Mouse (Mus musculus): Measurements from ENCODE around the gene Enkur.

Gene Enkur

GRCm38 (mm10) chr2:21188610-21189009, 16.6 kb downstream of the Enkur start:
- peak; percentile 24 for DNase-seq (ENCODE audit: inconsistent ontology term)

- DNase-seq (ENCODE audit: inconsistent ontology term): peak; percentile 33
These were observed 17.6 kb downstream of the Enkur start for GRCm38 (mm10) chr2:21187576-21187975.

- peak; percentile 35 for DNase-seq (ENCODE audit: inconsistent ontology term)
These were observed 22.4 kb downstream of the Enkur start for GRCm38 (mm10) chr2:21182811-21183210.

GRCm38 (mm10) chr2:21179136-21179535, 26.0 kb downstream of the Enkur start:
- no peak for DNase-seq (ENCODE audit: inconsistent ontology term)

- no peak for DNase-seq (ENCODE audit: inconsistent ontology term)
These were observed 32.4 kb downstream of the Enkur start for GRCm38 (mm10) chr2:21172797-21173196.

GRCm38 (mm10) chr2:21167916-21168315, 37.2 kb downstream of the Enkur start:
- DNase-seq (ENCODE audit: inconsistent ontology term): no peak

- DNase-seq (ENCODE audit: inconsistent ontology term): no peak
These were observed 40.9 kb downstream of the Enkur start for GRCm38 (mm10) chr2:21164296-21164695.

GRCm38 (mm10) chr2:21153469-21153868, 51.7 kb downstream of the Enkur start:
- DNase-seq (ENCODE audit: inconsistent ontology term): no peak

- DNase-seq (ENCODE audit: inconsistent ontology term): no peak
These were observed 58.0 kb downstream of the Enkur start for GRCm38 (mm10) chr2:21147169-21147568.

GRCm38 (mm10) chr2:21146486-21146885, 58.7 kb downstream of the Enkur start:
- peak; percentile 17 for DNase-seq (ENCODE audit: inconsistent ontology term)

GRCm38 (mm10) chr2:21142616-21143015, 62.5 kb downstream of the Enkur start:
- peak; percentile 48 for DNase-seq (ENCODE audit: inconsistent ontology term)

GRCm38 (mm10) chr2:21142204-21142580, 63.0 kb downstream of the Enkur start:
- DNase-seq (ENCODE audit: inconsistent ontology term): peak; percentile 66

- peak; percentile 68 for DNase-seq (ENCODE audit: inconsistent ontology term)
These were observed 63.5 kb downstream of the Enkur start for GRCm38 (mm10) chr2:21141520-21142203.

- no peak for DNase-seq (ENCODE audit: inconsistent ontology term)
These were observed 64.0 kb downstream of the Enkur start for GRCm38 (mm10) chr2:21141189-21141519.

Data from Muller cell, postnatal 12 days (primary cell).